Mouse (Mus musculus) gastrocnemius, postnatal 25 days (tissue): Measurements from ENCODE around the gene Mta1. TPM values are rescaled to one million over a fixed set of nuclear protein-coding genes. Genes with fewer than 3 reads are reported as not detected.

Experiments used
- DNase-seq: peaks from one replicate; pipeline ENCODE4 v3.0.0; 2022
- microRNA-seq, 2 experiments: library from miRNA; unstranded; fragments of <30 nt; microRNA quantifications; one replicate each; pipeline ENCODE4 v1.2.0; 2021; ENCODE audit warnings: borderline replicate concordance in 2 of 2
- total RNA-seq, 2 experiments: library from RNA; stranded (reverse); gene quantifications; 1 replicate in 1 of 2; 2 replicates in 1 of 2; pipeline ENCODE4 v1.2.3; 2021

Gene Mta1
- total RNA-seq, 2 experiments from 2014 or later: 29.3 to 34.4 TPM

DNA sequence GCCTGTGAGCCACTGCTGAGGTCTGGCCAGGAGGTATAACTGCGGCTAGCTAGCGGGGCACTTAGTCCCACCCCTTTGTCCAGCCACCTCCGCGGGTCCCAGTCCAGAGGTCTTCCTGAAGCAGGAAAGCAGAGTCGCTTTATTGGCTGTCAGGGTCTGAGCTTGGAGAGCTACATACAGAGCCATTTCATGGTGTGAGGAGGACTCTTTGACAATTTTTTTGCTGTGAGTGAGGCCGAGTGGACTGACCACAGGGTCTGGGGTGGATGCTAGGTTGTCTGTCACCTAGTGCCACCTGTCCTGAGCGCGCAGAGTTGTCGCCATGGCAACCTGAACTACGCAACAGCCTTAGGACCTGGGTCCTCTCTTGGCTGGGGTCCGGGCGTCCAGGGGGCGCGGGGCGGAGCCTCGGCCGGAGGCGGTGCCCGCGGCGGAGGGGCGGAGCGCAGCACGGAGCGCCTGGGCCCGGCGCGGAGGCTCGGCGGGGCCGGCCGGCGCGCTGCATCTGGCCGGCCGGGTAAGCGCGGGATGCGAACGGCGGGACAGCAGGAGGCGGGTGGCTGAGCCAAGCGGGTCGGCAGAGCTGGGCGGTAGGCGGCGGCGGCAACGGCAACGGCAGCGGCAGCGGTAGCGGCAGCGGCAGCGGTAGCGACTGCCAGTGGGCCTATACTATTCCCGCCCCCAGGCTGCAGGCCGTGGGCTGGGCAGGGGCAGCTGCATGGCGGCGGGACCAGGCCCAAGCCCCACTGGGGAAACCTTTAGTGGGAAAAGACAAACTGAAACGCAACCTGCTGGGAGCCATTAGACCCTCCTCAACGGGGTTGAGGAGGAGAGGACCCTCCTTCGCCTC lies 87.6 kb downstream of the Mta1 start, which contains the start of gene Tmem121:
Tmem121 (plus strand) TSS at position 489 of the 850 bp plus-strand sequence.
- DNase-seq: no peak

DNA sequence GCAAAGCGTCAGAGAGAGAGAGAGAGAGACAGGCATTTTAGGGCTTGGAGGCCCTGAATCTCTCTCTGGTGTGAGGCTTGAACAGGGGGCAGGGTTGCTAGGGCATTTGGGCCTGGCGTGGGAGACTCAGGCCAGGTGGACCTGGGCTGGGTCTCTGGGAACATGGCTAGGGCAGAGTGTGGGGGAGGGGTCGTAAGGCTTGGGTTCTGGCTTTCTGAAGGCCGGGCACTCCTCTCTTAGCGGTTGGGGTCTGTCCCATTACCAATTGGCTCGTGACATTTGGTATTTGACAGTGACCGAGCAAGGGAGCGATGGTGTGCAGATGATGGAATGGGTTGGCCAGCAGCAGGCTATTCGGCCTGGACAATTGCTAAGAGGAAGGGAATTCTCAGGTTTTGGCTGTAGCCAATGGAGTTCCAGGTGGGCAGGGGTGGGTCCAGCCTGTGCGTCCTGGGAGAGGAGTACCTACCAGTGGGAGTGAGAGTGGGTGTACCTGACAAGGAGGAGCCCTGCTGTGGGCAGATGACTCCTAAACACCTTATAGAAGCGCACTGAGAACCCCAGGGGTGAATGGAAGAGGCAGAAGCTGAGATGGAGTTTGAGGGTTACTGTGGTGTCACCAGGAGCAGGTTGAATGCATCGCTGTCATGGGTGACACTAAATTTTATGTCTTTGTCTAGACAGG lies 88.4 kb downstream of the Mta1 start:
- DNase-seq: no peak

Small RNA genes within 50 kb of the gene (microRNA-seq; reads per million reads assigned to microRNA genes)
- gene Gm44471: 0 reads per million in 2 experiments

Other genes with a start within 250 kb of the Mta1 start
- gene Gpr132, start 230.1 kb upstream of the Mta1 start, total RNA-seq: under 1 TPM in 1 of 2 experiments, not detected in 1; 0.11 TPM
- 10 to 100 TPM; 20.4 to 21.8 TPM for gene Jag2, start 168.5 kb upstream of the Mta1 start, total RNA-seq
- 1 to 10 TPM; 8.7 to 9.1 TPM for gene Nudt14, start 156.2 kb upstream of the Mta1 start, total RNA-seq
- gene Btbd6, start 121.8 kb upstream of the Mta1 start, total RNA-seq: 10 to 100 TPM; 12.6 to 13.1 TPM
- gene Brf1, start 97.6 kb upstream of the Mta1 start, total RNA-seq: 10 to 100 TPM; 19.3 to 19.4 TPM
- gene Pacs2, start 83.8 kb upstream of the Mta1 start, total RNA-seq: 10 to 100 TPM; 34.7 to 38.5 TPM
- not detected for gene Tex22, start 23.8 kb upstream of the Mta1 start, total RNA-seq
- gene Crip2, start 42.0 kb downstream of the Mta1 start, total RNA-seq: 10 to 100 TPM; 39.5 to 52.5 TPM
- 100 to 1,000 TPM in 1 of 2 experiments, 10 to 100 TPM in 1; 90.0 to 150 TPM for gene Crip1, start 48.0 kb downstream of the Mta1 start, total RNA-seq
- under 1 TPM; 0.46 to 0.54 TPM for gene Tedc1, start 58.1 kb downstream of the Mta1 start, total RNA-seq
- under 1 TPM; 0.33 to 0.46 TPM for gene Tmem121, start 87.7 kb downstream of the Mta1 start, total RNA-seq